Mouse (Mus musculus) small intestine, adult 2 months (tissue): Measurements from ENCODE around the gene Ctcfl. TPM values are rescaled to one million over a fixed set of nuclear protein-coding genes. Genes with fewer than 3 reads are reported as not detected.
A peak's percentile ranks its signal among the peaks of the same experiment; 100 is the strongest.

Source experiments
- H3K27ac ChIP-seq: fragments of 200-500 bp; 2 replicates; pipeline ENCODE4 v1.5.1; 2012; ENCODE audit warnings: low read depth, low read length, control low read depth, inconsistent platforms; ENCODE audit not compliant: insufficient read depth
- H3K27me3 ChIP-seq: fragments of 200-500 bp; 2 replicates; pipeline ENCODE4 v1.6.1; 2012; ENCODE audit warnings: mild to moderate bottlenecking, moderate library complexity, low read length, inconsistent platforms; ENCODE audit not compliant: control insufficient read depth, insufficient read depth
- H3K36me3 ChIP-seq: fragments of 200-500 bp; 2 replicates; pipeline ENCODE4 v1.6.1; 2012; ENCODE audit warnings: mild to moderate bottlenecking, low read length, control low read depth, inconsistent platforms; ENCODE audit not compliant: control insufficient read depth, insufficient read depth
- H3K4me1 ChIP-seq: fragments of 200-500 bp; 2 replicates; pipeline ENCODE4 v1.6.1; 2012; ENCODE audit warnings: low read length, inconsistent platforms, mixed read lengths; ENCODE audit not compliant: control insufficient read depth, insufficient read depth, insufficient read length
- H3K4me3 ChIP-seq: fragments of 200-500 bp; 2 replicates; pipeline ENCODE4 v1.5.1; 2012; ENCODE audit warnings: low read depth, mild to moderate bottlenecking, control low read depth, inconsistent platforms, low read length, moderate library complexity
- CTCF ChIP-seq: fragments of 200-500 bp; IDR thresholded peaks from 2 replicates; pipeline ENCODE4 v1.5.1; 2012; ENCODE audit warnings: low read depth, mild to moderate bottlenecking, control low read depth, inconsistent platforms, low read length, moderate library complexity, mixed read lengths; ENCODE audit not compliant: insufficient replicate concordance, insufficient read length; ENCODE audit errors: extremely low read depth
- POLR2A ChIP-seq: fragments of 200-500 bp; IDR thresholded peaks from 2 replicates; pipeline ENCODE4 v1.6.1; 2012; ENCODE audit warnings: low read depth, mild to moderate bottlenecking, control low read depth, inconsistent platforms, low read length, moderate library complexity
- WGBS: fragments of 180-500 bp; shearing (Covaris S2); methylation state at CpG from one replicate; pipeline ENCODE4 v1.1.7; 2018; 5-methylcytosine and 5-hydroxymethylcytosine counted together
- polyA plus RNA-seq: library from polyadenylated mRNA; depleted of rRNA; stranded (reverse); fragments of >200 nt; gene quantifications from 2 replicates; pipeline ENCODE4 v1.2.3, GENCODE M21; 2012; rRNA removed

Ctcfl gene
- polyA plus RNA-seq: 0.05 TPM in 1 of 2 replicates, not detected in the other

DNA sequence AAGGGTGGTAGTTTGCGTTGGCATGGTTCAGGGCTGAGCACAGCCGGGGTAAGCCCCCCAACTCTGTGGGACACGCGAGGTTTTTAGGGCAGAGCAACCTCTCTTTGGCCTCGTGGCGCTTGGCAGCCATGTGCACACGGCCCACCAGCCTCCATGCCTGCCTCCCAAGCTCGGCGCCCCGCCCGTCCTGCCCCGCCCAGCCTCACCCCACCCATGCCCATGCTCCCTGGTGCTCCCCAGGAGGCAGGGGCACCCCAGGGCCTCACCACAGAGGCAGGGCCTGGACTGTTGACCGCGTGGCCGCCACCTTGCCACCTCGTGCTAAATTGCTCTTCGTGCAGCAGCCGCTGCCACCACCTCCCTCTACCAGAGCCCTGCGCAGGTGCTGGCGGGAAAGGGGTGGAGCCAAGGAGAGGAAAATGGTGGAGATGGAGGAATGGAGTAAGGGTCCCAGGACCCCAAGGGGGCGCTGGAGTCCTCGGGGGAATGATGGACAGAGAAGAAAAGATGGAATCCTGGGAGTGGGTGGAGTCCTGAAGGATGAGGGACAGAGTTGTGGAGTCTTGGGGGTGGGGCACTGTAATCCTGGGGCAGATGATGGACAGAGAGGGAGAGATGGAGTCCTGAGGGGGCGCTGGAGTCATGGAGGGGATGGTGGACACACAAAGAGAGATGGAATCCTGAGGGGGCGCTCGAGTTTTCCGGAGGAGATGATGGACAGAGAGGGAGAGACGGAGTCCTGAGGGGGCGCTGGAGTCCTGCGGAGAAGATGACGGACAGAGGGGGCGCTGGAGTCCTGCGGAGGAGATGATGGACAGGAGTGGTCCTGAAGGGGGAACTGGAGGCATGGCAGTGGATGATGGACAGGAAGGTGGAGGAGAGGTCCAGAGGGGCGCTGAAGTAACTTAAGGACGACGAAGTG, at the start of gene Ctcfl:
TSS of gene Ctcfl (minus strand) at position 503 of the 922 bp plus-strand sequence.
- Histone ChIP-seq H3K36me3 (no peaks in the 10 kb centered on the region), H3K4me3 (no peak within 1 kb of the TSS), H3K27ac (no peak within 1 kb of the TSS), H3K4me1 (peaks cover 2% of the 10 kb centered on the region), H3K27me3 (no peaks in the 10 kb centered on the region)
- 87% methylated on average over 35 of the region's 35 CpGs for WGBS
- TF ChIP-seq CTCF (no peak), POLR2A (no peak)

DNA sequence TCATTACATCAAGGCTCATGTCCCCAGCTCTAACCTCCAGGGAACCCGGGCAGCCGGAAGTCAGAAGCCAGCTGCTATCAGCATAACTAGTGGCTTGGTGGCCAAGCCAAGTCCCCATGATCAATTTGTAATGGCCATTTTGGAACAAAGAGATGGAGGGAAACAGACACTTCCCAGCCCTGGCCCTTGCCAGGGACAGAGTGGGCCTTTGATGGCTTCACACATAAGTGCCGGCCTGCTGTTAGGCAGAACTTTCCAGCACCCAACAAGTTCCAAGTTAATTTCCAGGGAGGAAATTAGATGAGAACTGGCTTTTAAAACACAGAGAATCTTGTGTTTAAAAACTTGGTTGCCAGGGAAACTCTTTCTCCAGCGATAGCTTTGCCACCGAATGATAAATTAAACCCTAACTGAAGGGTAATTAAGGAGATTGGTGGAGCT, 49.1 kb upstream of the Ctcfl start:
- WGBS: 69% methylated on average over 5 of the region's 5 CpGs
- H3K36me3 ChIP-seq: no peaks in the 10 kb centered on the region
- no peak overlapping the region for H3K27ac ChIP-seq
- H3K27me3 ChIP-seq: no peaks in the 10 kb centered on the region
- no peak overlapping the region for H3K4me3 ChIP-seq
- TF ChIP-seq POLR2A (no peak), CTCF (no peak)
- peaks cover 11% of the 10 kb centered on the region; the same call in 1 of the 2 replicates for H3K4me1 ChIP-seq

DNA sequence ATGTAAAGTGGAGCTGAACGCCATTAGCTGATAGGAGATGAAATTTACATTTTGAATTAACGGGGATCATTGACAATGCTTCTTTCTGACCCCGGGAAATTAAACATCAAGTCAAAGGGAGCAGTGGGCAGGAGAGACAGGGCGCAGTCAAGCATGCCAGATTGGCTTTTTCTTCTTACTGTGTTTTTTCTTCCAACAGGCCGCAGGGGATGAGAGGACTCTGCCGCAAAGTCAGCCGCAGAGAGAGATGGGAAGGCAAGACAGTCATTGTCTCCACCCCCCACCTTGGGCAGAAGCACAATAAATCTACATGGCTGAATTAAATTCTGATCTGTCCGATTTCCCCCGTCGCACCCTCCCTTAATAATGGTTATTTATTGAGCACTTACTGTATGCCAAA, 46.0 kb upstream of the Ctcfl start:
- Histone ChIP-seq H3K36me3 (no peaks in the 10 kb centered on the region), H3K27ac (no peak overlapping the region), H3K4me3 (no peak overlapping the region), H3K27me3 (no peaks in the 10 kb centered on the region), H3K4me1 (peaks cover 7% of the 10 kb centered on the region)
- TF ChIP-seq POLR2A: no peak
- TF ChIP-seq CTCF: no peak
- 89% methylated on average over 10 of the region's 10 CpGs for WGBS

DNA sequence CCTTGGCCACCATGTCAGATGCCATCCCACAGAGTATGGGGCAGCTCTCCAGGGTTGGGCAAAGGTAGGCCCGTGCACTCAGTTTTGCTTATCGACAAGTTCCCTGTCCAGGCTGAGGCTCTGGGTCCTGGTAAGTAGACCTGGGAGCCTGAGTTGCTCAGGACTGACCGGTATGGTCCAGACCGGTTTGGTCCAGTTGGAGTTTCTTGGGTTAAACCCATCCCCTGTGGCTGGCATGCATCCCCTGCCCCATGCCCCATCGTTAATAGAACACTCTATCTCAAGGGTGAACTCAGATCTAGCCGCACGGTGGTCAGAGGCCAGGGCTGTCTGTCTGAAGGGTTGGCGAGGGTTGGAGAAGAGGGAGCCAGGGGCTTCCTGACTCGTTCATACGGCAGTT, 45.6 kb upstream of the Ctcfl start:
- TF ChIP-seq CTCF: no peak
- TF ChIP-seq POLR2A: no peak
- H3K27ac ChIP-seq: no peak overlapping the region
- no peaks in the 10 kb centered on the region for H3K36me3 ChIP-seq
- no peak overlapping the region for H3K4me3 ChIP-seq
- H3K4me1 ChIP-seq: peaks cover 9% of the 10 kb centered on the region
- H3K27me3 ChIP-seq: no peaks in the 10 kb centered on the region
- WGBS: 87% methylated on average over 10 of the region's 10 CpGs

DNA sequence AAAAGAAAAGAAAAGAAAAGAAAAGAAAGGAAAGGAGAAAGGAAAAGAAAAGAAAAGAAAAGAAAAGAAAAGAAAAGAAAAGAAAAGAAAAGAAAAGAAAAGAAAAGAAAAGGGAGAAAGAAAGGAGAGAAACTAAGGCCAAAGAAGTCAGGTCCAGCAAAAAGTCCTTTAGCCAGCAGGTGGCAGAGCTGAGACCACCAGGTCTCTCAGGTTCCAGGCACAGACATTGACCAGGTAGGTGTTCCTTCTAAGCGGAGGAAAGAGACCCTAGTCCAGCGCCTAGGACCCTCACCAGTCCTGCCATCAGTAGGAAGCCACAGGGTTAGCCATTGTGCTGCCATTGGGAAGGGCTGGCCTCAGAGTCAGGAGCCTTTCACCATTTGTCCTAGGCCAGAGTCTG, 45.0 kb upstream of the Ctcfl start:
- TF ChIP-seq POLR2A: no peak
- TF ChIP-seq CTCF: peak; percentile 62; the same call in 1 of the 2 replicates
- 48% methylated on average over 2 of the region's 2 CpGs for WGBS
- Histone ChIP-seq H3K27ac (no peak overlapping the region), H3K4me3 (no peak overlapping the region), H3K4me1 (peaks cover 11% of the 10 kb centered on the region), H3K27me3 (no peaks in the 10 kb centered on the region), H3K36me3 (no peaks in the 10 kb centered on the region)

DNA sequence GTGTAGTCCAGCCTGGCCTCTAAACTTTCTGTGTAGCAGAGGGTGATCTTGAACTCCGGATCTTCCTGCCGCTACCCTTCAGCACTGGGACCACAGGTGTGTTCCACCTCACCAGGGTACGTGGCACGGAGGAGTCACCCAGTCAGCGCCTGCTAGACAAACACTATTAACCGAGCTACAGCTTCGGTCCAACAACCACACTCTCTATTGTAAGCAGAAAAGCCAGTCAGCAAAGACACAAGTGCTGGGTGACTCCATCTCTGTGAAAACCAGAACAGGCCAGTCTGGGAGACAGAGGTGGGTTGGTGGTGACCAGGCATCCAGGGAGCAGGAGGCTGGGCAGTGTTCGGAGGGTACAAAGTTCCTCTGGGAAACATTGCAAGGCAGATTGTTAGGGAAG, 44.1 kb upstream of the Ctcfl start:
- peaks cover 11% of the 10 kb centered on the region for H3K4me1 ChIP-seq
- no peaks in the 10 kb centered on the region for H3K27me3 ChIP-seq
- 44% methylated on average over 8 of the region's 8 CpGs for WGBS
- no peak overlapping the region for H3K4me3 ChIP-seq
- no peak overlapping the region for H3K27ac ChIP-seq
- H3K36me3 ChIP-seq: no peaks in the 10 kb centered on the region
- TF ChIP-seq CTCF: no peak
- no peak for TF ChIP-seq POLR2A
